In the genomic region with DNA sequence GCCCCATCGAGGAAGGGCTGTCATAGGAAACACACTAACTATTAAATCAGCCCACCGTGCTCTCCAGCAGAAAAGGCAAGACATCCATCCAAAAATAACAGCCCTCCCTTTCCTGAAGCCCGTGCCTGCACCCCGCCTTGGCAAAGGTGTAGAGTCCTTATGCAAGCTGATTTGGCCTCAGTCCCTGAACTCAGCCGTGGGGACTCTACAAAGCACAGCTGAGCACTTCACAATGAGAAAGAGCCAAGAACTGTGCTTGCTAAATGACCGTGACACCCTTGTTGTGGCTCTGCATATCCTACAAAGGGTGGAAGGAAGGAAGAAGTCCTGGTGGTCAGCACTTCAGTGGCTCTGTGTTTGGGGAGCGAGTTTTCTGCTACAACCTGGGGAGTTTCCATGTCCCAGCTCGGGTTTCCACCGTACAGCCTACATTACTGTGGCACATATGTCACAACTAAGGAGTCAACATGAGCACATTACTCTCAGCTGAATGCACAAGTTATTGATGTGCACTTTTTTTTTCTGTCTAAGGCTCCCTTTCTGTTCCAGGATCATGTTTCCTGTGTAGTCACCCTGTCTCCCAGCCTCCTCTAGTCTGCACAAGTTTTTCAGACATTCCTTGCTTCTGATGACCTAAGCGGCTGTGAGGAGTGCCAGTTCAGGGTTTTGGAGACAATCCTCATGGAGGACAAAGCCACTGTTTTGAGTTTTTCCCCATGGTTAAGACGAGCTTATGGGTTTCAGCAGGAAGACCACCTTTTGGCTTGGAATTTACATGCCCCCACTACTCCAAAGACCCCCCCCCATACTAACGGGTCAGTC, we compare ENCODE assay signal across 8 mouse cellular contexts.
A peak's percentile ranks its signal among the peaks of the same experiment; 100 is the strongest.
DNase-seq lines count a peak whose midpoint lies in the region; ATAC-seq lines count a peak whose summit lies in the region.

No protein-coding gene starts in this region.

- intact Hi-C loops in heart, postnatal 25 days (cut with DNase I), result loop anchor here (2.0 to 10.0 kb wide), 4 partner anchors 26 to 239 kb away; no protein-coding TSS in a partner anchor

- no peak overlapping the region for H3K4me3 ChIP-seq in forebrain, embryonic 15.5 days
- H3K4me3 ChIP-seq in limb, embryonic 12.5 days (replicated peaks), result no peak overlapping the region
- no peak overlapping the region for H3K4me3 ChIP-seq in neural tube, embryonic 14.5 days (ENCODE audit: low read depth, low read length)

- no peak overlapping the region for H3K9ac ChIP-seq in forebrain, embryonic 15.5 days (replicated peaks)
- H3K9ac ChIP-seq in limb, embryonic 12.5 days (replicated peaks), result no peak overlapping the region
- H3K9ac ChIP-seq in neural tube, embryonic 14.5 days (replicated peaks; ENCODE audit: low read depth, low read length), result no peak overlapping the region

- H3K36me3 ChIP-seq in forebrain, embryonic 15.5 days, result no peaks in the 10 kb centered on the region
- H3K36me3 ChIP-seq in limb, embryonic 12.5 days, result peaks cover 21% of the 10 kb centered on the region
- H3K36me3 ChIP-seq in neural tube, embryonic 14.5 days (ENCODE audit: control insufficient read depth, insufficient read depth, low read length), result no peaks in the 10 kb centered on the region

- DNase-seq in frontal cortex, postnatal 36 days (ENCODE audit: low spot score in 2 of 2), result peak; percentile 16 to 32
- no peak for DNase-seq in frontal cortex, postnatal 10 days (ENCODE audit: low spot score in 2 of 2)
- DNase-seq in cerebellum, adult 11 months, result peak; percentile 86
- DNase-seq in heart, postnatal 25 days (ENCODE audit: low spot score), result peak; percentile 90

- peak; percentile 29; the same call in 1 of the 2 replicates for ATAC-seq in forebrain, embryonic 15.5 days (replicated peaks)
- peak; percentile 61; the same call in 1 of the 2 replicates for ATAC-seq in limb, embryonic 12.5 days (ENCODE audit: insufficient number of reproducible peaks, insufficient read depth, low FRiP score, low TSS enrichment, low read depth)
- ATAC-seq in neural tube, embryonic 14.5 days (ENCODE audit: low read depth), result no peak; the same call in 1 of the 2 replicates
- no peak for ATAC-seq in megakaryocyte progenitor cell, adult 5-6 weeks (replicated peaks; ENCODE audit: poor library complexity)

- WGBS in forebrain, embryonic 15.5 days, result 33% methylated on average over 12 of the region's 12 CpGs
- WGBS in limb, embryonic 12.5 days, result 52% methylated on average over 12 of the region's 12 CpGs
- 25% methylated on average over 12 of the region's 12 CpGs for WGBS in neural tube, embryonic 14.5 days

- peak overlapping the region; percentile 81 for H3K27ac ChIP-seq in forebrain, embryonic 15.5 days (replicated peaks)
- peak overlapping the region; percentile 76; the same call in 1 of the 2 replicates for H3K27ac ChIP-seq in limb, embryonic 12.5 days
- H3K27ac ChIP-seq in neural tube, embryonic 14.5 days (ENCODE audit: low read depth, low read length), result peak overlapping the region; percentile 34; the same call in 1 of the 2 replicates

- H3K4me1 ChIP-seq in forebrain, embryonic 15.5 days, result peaks cover 82% of the 10 kb centered on the region
- peaks cover 63% of the 10 kb centered on the region for H3K4me1 ChIP-seq in limb, embryonic 12.5 days (replicated peaks)
- H3K4me1 ChIP-seq in neural tube, embryonic 14.5 days (ENCODE audit: control insufficient read depth, insufficient read depth, low read length), result peaks cover 48% of the 10 kb centered on the region

- H3K4me2 ChIP-seq in forebrain, embryonic 15.5 days (replicated peaks), result no peak overlapping the region
- H3K4me2 ChIP-seq in limb, embryonic 12.5 days, result no peak overlapping the region
- no peak overlapping the region for H3K4me2 ChIP-seq in neural tube, embryonic 14.5 days (ENCODE audit: low read depth, low read length)

- H3K9me3 ChIP-seq in forebrain, embryonic 15.5 days, result no peaks in the 10 kb centered on the region
- no peaks in the 10 kb centered on the region for H3K9me3 ChIP-seq in limb, embryonic 12.5 days
- H3K9me3 ChIP-seq in neural tube, embryonic 14.5 days (ENCODE audit: control insufficient read depth, low read length), result no peaks in the 10 kb centered on the region

- H3K27me3 ChIP-seq in forebrain, embryonic 15.5 days, result no peaks in the 10 kb centered on the region
- H3K27me3 ChIP-seq in limb, embryonic 12.5 days, result no peaks in the 10 kb centered on the region
- H3K27me3 ChIP-seq in neural tube, embryonic 14.5 days (ENCODE audit: control insufficient read depth, insufficient read depth, low read length), result no peaks in the 10 kb centered on the region

Comparison
In these comparisons a context has a peak if more than half of its experiments do, and no peak if none do; other contexts are left out.
1. DNase-seq: peak in frontal cortex, postnatal 36 days (2 of 2), cerebellum, adult 11 months (single experiment) and heart, postnatal 25 days (single experiment); none in frontal cortex, postnatal 10 days (0 of 2).
2. ATAC-seq: peak in forebrain, embryonic 15.5 days (single experiment) and limb, embryonic 12.5 days (single experiment); none in neural tube, embryonic 14.5 days (single experiment) and megakaryocyte progenitor cell, adult 5-6 weeks (single experiment).
3. Peak in every context shown above with its lines, with median percentiles within 50 percentile points of each other: H3K27ac ChIP-seq.